Mouse (Mus musculus) G1E-ER4 (cell line): Measurements from ENCODE around the gene Opn4. TPM values are rescaled to one million over a fixed set of nuclear protein-coding genes. Genes with fewer than 3 reads are reported as not detected.

Experiments used
- GATA1 ChIP-seq: IDR thresholded peaks from one replicate; pipeline ENCODE4 v1.8.0; 2012; ENCODE audit warnings: low read length, inconsistent platforms
- polyA plus RNA-seq: library from polyadenylated mRNA; stranded (reverse); fragments of >175 nt; gene quantifications from 2 replicates; pipeline ENCODE4 v1.2.3, GENCODE M21; 2012

Gene Opn4
- polyA plus RNA-seq, 1 experiment = not detected

DNA sequence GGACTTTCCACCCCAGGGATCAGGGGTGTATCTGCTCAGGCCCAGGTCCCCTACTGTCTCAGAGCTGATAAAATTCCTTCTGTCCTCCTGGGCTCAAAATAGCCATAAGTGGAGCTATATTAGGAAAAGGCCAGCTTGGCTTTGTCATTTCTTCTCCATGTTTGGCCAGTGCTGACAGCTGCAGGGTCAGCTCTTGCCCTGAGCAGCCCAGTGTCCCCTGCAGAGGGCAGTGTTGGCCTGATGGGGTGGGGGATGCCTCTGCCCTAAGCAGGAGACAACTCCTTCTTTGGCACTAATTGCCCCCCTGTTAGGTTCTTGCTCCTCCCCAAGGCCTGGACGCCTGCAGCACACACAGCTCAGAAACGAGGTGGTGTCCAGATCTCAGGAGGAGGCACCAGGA, 25.9 kb downstream of the Opn4 start:
- TF ChIP-seq GATA1 = no peak

DNA sequence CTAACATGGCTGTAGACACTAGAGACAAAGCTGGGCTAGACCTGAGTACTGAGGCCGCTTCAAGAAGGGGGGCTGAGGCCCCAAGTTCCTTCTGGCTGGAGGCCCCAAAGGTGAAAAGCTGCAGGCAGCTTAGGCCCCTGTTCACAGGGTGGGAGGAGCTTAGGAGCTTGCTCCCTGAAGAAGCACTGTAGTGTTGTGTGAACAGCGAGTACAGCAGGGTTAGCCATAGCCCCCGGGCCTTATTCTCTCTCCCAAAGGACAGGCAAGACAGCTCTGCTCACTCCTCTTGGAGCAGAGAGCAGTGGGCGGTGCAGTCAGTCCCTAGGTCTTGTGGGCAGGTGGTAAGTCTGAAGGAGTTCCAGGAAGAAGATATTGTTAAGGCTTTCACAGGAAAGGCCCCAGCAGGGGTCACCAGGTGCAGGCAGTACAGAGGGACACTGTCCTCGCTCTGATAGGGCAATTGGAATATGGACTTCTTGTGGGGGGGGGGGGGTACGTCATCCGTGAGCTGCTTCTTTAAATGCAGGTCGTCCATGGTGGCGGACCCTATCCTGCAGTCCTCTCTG, 26.5 kb downstream of the Opn4 start:
- TF ChIP-seq GATA1 = no peak

DNA sequence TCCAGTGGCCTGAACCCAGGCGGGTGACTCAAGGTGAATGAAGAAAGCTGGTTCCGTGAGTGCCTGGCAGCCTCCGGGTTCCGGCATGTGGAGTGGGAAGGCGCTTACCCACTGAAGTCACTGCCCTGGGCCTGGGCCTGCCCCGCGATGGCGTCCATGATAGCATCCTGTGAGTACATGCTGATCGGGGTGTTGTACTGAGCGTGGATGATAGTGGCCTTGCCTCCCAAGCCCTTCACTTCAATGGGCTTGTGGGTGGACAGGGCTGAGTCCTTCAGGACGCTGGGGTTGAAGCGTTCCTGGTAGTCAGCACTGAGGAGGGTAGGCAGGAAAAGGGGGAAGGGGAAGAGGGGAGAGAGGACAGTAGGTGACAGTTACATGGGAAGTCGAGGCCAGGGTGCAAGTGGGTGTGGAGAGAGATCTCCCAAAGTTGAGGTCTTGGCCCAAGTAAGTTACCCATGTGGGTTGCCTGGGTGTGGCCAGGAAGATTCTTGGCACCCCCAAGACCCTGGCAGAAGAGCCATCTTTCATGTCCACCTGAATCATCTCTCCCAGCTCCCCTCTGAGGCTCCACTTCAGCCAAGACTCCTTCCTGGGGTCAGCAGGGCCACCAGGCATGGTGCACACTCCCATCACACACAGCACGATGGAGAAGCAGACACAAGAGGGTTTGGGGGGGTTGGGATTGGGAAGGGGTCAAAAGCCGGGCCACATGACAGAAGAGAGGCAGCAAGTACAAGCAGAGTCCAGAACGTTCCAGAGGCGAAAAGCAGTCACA, 28.1 kb downstream of the Opn4 start:
- no peak for TF ChIP-seq GATA1

DNA sequence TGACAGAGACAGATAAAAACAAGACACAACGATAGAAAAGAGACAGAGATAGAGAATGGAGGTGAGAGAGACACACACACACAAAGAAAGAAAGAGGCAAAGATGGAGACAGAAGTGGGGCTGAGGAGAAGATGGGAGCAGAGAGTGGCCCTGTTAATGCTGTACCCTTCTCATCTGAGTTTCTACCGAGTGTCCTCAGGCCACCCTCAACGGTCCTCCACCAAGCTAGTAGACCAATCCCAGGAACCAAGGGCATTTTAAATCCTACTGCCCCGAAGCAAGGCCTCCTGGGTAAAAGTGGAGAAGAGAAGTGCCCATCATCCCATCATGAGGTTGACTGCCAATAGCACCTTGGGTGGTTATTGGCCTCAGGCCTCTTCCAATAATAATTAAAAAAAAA, 29.0 kb downstream of the Opn4 start:
- no peak for TF ChIP-seq GATA1

DNA sequence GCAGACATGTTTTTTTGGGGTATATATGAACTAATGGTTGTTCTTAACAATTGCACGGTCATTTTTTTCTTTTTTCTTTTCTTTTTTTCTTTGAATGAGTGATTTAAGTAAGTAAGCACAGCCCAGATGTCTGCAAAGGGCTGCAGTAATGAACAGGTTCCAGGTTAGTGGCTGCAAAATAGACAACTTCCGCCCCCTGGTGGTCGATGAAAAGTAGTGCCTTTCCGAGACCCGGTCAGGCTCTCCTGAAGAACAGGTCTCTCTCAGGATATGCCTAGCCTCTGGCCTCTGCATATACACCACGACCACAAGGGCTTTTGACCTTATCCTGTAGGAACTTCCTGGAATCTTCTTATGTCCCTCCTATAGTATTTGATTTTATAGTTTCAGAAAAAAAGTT, 29.6 kb downstream of the Opn4 start:
- no peak for TF ChIP-seq GATA1

DNA sequence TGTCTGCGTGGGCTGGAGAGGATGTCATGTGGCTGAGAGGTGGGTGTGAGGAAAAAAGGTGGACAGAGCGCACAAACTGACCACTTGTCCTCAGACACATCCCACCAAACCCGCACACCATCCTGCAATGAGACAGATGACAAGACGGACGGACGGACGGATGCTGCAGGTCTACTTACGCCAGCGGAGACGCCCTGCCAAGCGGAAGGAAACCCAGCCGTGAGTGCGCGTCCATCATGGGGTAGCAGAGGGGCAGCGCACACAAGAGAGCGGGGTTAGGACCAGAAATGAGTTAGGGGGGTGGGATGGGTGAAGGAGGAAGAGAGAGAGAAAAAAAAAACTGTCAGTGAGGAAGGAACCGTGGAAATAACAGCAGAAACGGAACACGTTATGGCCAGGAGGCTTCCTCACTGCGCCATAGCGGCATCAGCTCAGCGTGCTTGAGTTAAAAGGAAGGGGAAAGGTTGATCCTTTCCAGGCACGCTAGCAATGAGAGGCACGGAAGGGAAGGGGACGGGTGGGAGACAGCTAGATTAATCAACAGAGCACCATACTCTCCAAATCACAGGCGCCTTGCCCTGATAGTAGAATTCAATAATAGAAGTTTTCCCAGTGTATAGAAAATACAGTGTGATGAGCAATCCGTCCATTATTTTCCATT, 30.3 kb downstream of the Opn4 start:
- no peak for TF ChIP-seq GATA1

DNA sequence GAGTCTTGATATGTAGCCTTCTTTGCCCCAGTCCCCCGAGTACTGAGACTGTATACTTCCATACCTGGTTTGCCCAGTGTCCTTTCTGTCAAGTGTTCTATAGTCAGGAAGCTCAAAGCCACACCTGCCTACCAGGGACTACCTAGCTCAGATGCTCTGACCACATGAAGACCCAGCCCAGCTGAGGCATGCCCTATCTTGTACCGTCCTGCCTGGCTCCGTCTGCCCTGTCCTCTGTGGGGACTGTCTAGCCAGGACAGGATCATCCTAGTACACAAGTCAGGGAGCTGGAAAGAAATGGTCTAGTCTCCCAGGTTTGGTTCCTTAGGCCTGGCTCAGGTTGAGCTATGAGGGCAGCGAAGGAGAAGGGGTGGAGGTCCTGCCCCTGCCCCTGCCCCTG, 31.3 kb downstream of the Opn4 start:
- no peak for TF ChIP-seq GATA1

DNA sequence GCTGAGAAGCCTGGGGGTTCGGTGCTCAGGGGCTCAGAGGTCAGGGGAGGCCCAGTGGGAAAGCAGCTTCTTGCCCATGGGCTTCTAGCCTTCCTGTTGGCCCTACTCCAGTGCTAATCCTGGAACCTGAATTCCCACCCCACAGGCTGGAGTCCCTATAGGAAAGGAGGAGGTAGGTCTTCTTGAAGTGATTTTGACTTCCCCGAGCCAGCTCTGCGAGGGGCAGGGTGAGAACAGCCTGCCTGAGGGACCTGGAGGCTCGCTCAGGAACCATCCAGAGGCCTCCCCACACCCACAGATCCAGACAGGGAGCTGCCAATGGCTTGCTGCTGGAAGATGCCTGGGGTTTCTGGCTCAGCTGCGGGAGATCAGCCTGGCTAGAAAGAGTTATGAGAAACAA, 32.2 kb downstream of the Opn4 start:
- no peak for TF ChIP-seq GATA1

DNA sequence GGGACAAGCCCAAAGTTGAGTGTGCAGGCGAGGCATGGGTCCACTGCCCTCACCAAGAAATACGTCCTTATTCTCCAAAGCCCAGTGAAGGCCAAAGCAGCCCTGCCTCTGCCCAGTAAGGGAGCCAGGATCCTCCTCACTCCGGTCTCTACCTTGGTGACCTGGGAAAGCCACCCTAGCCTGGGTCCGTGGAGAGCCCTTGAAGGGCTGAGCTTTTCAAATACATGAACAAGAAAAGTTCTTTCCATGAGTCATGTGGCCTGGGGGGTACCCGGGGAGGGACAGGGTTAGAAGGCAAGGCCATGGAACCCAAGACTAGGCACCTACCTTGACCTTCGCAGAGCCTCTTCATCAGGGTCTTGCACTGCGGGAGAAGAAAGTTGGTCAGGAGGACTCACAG, 33.4 kb downstream of the Opn4 start:
- TF ChIP-seq GATA1 = no peak

DNA sequence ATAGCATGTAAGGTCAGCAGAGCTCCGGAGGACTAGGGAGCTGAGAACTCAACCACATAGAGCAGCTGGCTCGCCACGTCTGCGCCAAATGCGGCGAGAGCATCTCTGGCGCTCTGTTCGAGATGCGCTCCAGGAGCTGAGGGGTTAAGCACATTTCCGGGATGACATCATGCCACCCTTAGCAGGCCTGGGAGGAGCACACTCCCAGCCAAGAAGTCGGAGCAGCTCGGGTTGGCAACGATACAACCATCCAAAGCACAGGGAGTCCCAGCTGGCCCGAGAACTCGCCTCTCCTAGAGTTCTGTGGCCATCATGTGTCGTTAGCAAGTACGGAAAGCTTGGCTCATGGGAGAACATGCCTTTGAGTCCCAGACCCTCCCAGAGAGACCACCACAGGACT, 34.2 kb downstream of the Opn4 start:
- no peak for TF ChIP-seq GATA1

DNA sequence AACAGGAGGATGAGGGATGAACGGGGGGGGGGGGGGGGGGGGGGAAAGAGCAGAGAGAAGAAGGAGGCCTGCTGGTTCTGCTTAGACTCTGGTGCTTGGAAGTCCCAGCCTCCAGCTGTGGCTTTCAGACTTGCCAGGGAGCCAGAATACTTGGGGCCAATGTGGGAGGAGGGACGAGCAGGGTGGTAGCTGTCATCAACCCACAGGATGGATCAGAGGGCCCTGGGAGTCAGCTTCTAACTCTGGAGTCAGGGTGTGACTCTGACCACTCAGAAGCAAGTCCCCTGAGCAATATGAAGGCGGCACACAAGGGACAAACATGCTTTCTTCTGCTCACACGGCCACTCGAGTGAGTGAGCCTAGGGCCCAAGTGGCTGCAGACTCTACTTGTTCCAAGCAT, 35.3 kb downstream of the Opn4 start:
- no peak for TF ChIP-seq GATA1

DNA sequence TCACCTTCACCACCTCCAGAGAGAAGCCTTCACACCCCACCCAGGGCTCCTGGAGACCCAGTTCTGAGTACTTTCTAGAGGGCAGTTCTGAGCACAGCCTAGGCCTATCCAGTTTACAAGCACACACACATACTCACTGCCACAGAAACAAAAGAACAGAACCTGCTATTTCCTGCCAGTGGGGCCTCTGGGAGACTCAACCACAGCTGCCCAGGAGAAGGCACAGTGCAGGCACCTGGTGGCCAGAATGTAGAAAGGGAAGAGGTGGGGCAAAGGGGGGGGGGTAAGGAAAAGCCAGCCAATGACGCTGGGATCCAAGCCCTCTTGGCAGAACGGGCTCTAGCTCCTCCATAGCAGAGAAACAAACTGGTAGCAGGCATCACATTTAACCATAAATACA, 37.5 kb downstream of the Opn4 start:
- TF ChIP-seq GATA1 = no peak

DNA sequence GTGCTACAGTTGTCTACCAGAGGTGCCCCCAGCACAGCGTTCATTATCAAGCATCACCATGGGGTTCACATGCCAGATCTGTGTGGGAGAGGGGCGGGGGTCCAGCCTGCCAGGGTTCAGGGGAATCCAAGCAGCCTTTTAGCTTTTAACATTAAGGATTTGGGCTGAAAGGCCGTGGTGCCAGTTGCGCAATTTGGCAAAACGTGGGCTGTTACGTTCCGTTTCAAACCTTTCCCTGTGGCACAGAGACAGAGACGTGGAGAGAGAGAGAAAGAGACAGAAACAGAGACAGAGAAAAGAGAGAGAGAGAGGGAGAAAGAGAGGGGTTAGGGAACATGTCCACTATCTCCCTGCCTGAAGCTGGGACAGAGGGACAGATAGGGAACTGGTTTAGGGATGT, 38.3 kb downstream of the Opn4 start:
- no peak for TF ChIP-seq GATA1

DNA sequence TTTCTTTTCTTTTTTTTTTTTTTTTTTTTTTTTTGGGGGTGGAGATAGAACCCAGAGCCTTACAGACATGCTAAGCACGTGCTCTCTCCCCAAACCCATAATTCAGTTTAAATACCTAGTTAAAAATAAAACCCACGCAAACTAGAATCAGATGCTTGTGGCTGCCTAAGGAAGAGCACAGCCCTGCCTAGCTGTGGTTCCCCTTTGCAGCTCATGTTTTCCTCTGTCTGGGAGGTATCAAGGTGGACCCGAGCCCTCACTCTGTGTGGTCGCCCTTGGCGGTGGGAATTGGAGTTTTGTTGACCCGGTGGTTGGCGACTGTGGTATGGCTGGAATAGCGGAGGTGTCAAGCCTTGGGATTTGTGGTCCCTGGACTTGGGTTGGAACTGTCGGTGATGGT, 41.0 kb downstream of the Opn4 start:
- no peak for TF ChIP-seq GATA1

DNA sequence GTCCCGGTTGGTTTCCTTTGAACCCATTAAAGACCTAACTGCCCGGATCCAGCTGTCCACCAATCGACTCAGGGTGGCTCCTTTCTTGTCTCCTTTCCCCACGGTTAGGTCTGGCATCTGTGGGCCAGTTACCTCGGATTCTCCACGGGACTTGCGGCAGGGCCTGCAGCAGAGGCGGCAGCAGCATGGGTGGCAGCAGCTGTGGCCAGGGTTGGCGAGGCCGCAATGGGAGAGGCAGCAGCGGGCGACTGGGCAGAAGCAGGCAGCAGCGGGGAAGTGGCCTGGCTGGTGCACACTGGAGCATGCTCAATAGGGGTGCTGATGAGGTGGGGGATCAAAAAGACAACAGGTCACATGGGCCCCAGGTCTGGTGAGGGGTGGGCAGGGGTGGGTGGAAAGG, 44.7 kb downstream of the Opn4 start:
- no peak for TF ChIP-seq GATA1

DNA sequence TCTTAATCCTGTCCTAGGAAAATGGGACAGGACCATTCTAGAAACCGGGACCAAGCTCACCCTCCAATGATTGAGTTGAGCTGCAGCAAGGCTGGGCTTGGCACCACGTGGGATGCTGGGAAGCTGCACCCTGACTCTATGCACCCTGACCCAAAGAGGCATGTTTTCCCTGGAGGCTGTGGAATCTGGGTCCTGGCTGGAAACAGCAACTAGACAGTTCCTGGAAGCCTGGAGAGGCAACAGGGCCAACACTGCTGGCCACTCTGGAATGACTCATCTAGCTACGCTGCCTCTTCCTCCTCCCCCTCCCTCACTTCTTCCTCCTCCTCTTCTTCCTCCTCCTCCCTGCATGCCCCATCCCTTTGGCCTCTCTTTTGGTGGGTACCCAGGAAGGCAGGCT, 45.9 kb downstream of the Opn4 start:
- no peak for TF ChIP-seq GATA1

DNA sequence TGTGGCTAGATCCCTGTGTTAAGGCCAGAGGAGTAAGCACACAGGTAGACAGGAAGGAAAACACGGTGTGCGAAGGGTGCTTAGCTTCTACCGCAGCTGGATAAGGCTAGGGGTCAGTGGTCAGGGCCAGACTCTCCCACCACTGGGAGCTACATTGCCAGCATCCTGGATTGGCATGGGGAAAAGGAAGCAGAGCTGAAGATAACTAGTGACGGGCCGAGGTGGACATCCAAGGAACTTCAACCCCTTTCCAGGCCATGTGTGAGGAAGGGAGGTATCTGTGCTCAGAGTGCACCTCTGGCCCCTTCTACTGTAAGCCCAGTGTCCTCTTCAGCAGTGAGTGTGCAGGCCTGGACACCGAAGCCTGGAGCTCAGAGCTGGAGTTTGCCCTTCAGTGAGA, 46.5 kb downstream of the Opn4 start:
- TF ChIP-seq GATA1 = no peak
